Mouse (Mus musculus): ENCODE results near the gene Enc1. TPM values are rescaled to one million over a fixed set of nuclear protein-coding genes. Genes with fewer than 3 reads are reported as not detected.

The Enc1 gene
- polyA plus RNA-seq, 1 experiment from 2014 or later: 0.75 TPM

DNA sequence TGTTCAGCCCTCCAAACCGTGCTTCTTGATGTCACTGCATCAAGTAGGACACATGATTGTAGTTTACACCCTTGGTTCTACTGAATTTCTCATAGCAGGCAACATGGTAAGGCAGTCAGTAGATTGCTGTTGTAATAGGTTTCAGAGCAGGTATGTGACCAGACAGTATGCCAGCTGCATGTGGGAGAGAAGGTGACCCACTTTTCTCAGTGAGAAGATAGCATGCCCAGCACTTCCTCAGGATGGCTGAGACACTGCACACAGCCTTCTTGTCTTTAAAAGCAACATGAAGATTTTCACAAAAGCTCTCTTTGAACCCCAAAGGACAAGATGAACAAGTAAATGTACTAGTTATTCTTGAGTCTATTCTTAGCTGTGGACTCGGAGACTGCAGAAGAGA, 29.8 kb downstream of the Enc1 start:
- Histone ChIP-seq H3K4me1 (replicated peaks) (no peaks in the 10 kb centered on the region), H3K36me3 (no peaks in the 10 kb centered on the region), H3K9me3 (replicated peaks) (no peaks in the 10 kb centered on the region; the same call in 1 of the 2 replicates), H3K27ac (no peak overlapping the region), H3K9ac (no peak overlapping the region), H3K4me3 (replicated peaks) (no peak overlapping the region), H3K27me3 (no peaks in the 10 kb centered on the region), H3K4me2 (no peak overlapping the region)
- WGBS (ENCODE audit: insufficient replicate concordance): 42% methylated on average over 2 of the region's 2 CpGs
- no peak for DNase-seq
- ATAC-seq (ENCODE audit: low read depth): no peak

DNA sequence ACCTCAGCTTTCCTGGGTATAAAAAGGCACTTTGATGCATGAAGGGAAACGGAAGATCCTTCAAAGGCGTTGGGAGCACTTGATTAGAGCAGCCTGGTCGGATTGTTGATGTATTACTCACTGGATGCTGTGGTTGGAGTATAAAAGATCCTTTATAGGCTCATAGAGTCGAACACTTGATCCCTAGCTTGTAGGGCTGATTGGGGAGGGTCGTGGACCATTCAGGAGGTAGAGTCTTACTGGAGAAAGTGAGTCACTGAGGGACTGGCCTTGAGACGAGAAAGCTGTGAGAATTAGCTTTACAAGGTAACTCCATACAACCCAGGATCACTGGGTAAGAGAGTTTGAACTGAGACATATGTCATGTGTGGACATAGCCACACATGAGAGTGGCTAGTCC, 30.7 kb downstream of the Enc1 start:
- ATAC-seq (ENCODE audit: low read depth) (no peak), DNase-seq (no peak)
- Histone ChIP-seq H3K9me3 (replicated peaks) (no peaks in the 10 kb centered on the region; the same call in 1 of the 2 replicates), H3K36me3 (no peaks in the 10 kb centered on the region), H3K27ac (no peak overlapping the region), H3K4me3 (replicated peaks) (no peak overlapping the region), H3K4me2 (no peak overlapping the region), H3K27me3 (no peaks in the 10 kb centered on the region), H3K4me1 (replicated peaks) (no peaks in the 10 kb centered on the region), H3K9ac (no peak overlapping the region)
- 56% methylated on average over 6 of the region's 6 CpGs for WGBS (ENCODE audit: insufficient replicate concordance)

DNA sequence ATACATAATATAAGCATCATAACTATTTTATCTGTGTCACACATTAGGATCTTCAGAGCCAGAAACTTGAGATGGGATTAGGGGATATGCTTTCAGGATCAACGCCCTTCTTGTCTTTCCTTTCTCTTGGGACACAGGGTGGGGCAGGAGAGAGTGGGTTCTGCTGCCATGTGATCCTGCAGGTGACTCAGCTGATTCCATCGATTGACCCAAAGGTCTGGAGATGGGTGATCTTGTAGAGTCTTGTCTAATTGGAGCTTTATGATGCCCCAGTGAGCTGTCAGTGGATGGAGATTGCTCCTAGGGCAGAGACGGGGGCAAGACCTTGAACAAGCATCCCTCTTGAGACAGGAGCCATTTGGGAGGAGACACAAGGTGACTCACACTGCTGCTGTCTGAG, 33.9 kb downstream of the Enc1 start:
- ATAC-seq (ENCODE audit: low read depth): no peak
- no peak overlapping the region for H3K27ac ChIP-seq

DNA sequence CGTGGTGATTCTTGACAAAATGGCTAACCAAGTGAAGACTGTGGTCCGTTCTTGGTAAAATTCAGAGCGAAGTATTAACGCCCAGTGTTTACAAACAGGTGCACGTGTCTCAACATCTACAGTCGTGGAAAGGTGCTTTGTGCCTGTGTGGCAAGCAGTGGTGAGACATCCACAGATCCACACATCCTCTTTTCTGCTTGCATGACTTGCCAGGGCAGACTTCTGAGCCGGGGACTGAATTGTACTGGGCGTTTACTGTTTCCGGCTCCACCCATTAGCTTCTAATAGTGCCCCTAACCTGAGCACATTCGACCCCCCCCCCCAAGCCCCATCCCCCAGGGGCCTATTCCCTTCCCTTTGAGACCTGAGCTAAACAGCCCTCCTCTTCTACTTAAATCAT, 34.6 kb downstream of the Enc1 start:
- Histone ChIP-seq H3K4me2 (no peak overlapping the region), H3K4me3 (replicated peaks) (no peak overlapping the region), H3K27me3 (no peaks in the 10 kb centered on the region), H3K9me3 (replicated peaks) (no peaks in the 10 kb centered on the region), H3K4me1 (replicated peaks) (no peaks in the 10 kb centered on the region), H3K27ac (no peak overlapping the region), H3K36me3 (no peaks in the 10 kb centered on the region), H3K9ac (no peak overlapping the region)
- ATAC-seq (ENCODE audit: low read depth): no peak
- 53% methylated on average over 10 of the region's 10 CpGs for WGBS (ENCODE audit: insufficient replicate concordance)
- no peak for DNase-seq

More for the DNA sequence above, 33.9 kb downstream of the Enc1 start:
- no peak overlapping the region for H3K9ac ChIP-seq
- no peak overlapping the region for H3K4me3 ChIP-seq (replicated peaks)
- no peaks in the 10 kb centered on the region for H3K9me3 ChIP-seq (replicated peaks)
- H3K27me3 ChIP-seq: no peaks in the 10 kb centered on the region
- H3K36me3 ChIP-seq: no peaks in the 10 kb centered on the region
- WGBS (ENCODE audit: insufficient replicate concordance): 61% methylated on average over 3 of the region's 3 CpGs
- no peaks in the 10 kb centered on the region for H3K4me1 ChIP-seq (replicated peaks)
- H3K4me2 ChIP-seq: no peak overlapping the region
- DNase-seq: no peak

- Histone ChIP-seq H3K9me3 (replicated peaks) (no peaks in the 10 kb centered on the region), H3K4me2 (peak overlapping the region; percentile 15; the same call in 1 of the 2 replicates), H3K4me3 (replicated peaks) (no peak overlapping the region), H3K27ac (no peak overlapping the region), H3K36me3 (no peaks in the 10 kb centered on the region), H3K27me3 (peaks cover 19% of the 10 kb centered on the region), H3K9ac (no peak overlapping the region), H3K4me1 (replicated peaks) (no peaks in the 10 kb centered on the region)
- 31% methylated on average over 26 of the region's 26 CpGs for WGBS (ENCODE audit: insufficient replicate concordance)
- DNase-seq (no peak), ATAC-seq (ENCODE audit: low read depth) (no peak)
Measured at GRCm38 (mm10) chr13:97282051-97282910, 41.4 kb downstream of the Enc1 start.

DNA sequence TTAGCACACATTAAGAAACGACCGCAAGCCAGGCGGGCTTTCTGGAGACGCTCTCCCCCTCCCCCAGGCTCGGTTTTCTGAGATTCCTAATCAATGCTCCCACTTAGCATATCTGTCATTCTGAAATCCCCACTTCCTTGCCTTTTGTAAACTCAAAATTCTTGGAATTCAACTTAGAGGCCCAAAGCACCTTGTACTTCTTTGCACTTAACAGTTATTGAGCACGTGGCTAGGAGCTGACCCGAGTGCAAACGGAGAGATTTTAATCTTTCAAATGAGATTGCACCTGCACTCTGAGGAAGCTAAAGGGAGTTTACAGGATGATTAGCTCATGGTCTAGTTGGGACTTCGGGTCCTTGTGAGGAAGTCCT, 42.0 kb downstream of the Enc1 start:
- WGBS (ENCODE audit: insufficient replicate concordance): 14% methylated on average over 9 of the region's 9 CpGs
- H3K27ac ChIP-seq: no peak overlapping the region
- no peak for ATAC-seq (ENCODE audit: low read depth)
- H3K9me3 ChIP-seq (replicated peaks): no peaks in the 10 kb centered on the region
- no peaks in the 10 kb centered on the region for H3K36me3 ChIP-seq
- no peak overlapping the region for H3K4me2 ChIP-seq
- no peaks in the 10 kb centered on the region for H3K4me1 ChIP-seq (replicated peaks)
- H3K4me3 ChIP-seq (replicated peaks): no peak overlapping the region
- no peak for DNase-seq
- H3K9ac ChIP-seq: no peak overlapping the region
- peaks cover 19% of the 10 kb centered on the region for H3K27me3 ChIP-seq

DNA sequence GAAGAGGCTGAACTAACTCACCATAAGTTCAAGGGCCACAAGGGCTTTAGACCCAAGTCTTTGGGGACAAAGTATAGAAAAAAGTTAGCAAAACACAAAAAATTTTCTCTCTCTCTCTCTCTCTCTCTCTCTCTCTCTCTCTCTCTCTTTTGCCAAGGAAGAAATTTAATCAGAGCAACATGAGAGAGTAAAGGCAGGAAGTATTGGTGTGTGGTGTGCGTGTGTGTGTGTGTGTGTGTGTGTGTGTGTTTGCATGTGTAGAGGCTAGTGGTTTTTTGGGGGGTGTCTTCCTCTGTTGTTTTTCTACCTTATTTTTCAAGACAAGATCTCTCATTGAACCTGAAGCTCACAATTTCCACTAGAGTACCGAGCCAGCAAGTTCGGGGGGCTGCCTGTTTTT, 46.1 kb downstream of the Enc1 start:
- ATAC-seq (ENCODE audit: low read depth) (no peak), DNase-seq (no peak)
- H3K4me3 ChIP-seq (replicated peaks): no peak overlapping the region
- no peak overlapping the region for H3K27ac ChIP-seq
- H3K9ac ChIP-seq: no peak overlapping the region
- peaks cover 16% of the 10 kb centered on the region for H3K27me3 ChIP-seq
- H3K9me3 ChIP-seq (replicated peaks): no peaks in the 10 kb centered on the region
- WGBS (ENCODE audit: insufficient replicate concordance): 63% methylated on average over 3 of the region's 3 CpGs
- no peak overlapping the region for H3K4me2 ChIP-seq
- no peaks in the 10 kb centered on the region for H3K36me3 ChIP-seq
- peaks cover 5% of the 10 kb centered on the region for H3K4me1 ChIP-seq (replicated peaks)

DNA sequence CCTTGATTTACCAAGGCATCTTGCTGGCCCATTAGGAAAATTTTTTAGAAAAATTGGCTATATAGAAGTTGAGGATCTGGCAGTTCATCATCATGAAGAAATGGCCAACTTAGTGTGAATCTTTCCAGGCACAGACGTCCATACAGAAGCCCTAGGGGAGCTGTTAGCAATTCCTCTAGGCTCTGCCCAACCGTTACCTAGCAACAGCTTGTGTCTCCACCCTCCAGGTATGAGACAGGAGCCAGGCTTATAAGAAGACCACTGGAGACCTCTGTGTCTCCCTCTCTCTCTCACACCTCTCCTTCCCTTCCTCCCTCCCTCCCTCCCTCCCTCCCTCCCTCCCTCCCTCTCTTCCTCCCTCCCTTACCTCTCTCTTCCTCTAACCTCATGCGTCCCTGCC, 49.8 kb downstream of the Enc1 start:
- 42% methylated on average over 2 of the region's 3 CpGs for WGBS (ENCODE audit: insufficient replicate concordance)

DNA sequence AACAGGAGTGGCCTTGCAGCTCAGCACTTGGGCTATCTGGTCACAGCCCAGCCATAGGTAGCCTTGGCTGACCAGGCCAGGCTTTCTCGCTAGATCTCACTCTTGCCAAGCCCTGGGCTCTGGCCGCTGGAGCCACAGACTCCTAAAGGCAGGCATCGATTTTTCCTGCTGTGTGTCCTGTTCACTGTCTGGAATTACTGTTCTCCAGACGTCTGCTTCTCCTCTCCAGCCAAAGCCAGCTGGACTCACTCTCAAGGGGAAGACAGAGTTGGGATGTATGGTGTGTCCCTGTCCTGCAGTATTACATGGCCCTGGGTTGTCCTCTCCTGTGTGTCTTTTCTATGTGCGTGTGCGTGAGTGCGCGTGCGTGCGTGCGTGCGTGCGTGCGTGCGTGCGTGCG, 50.4 kb downstream of the Enc1 start:
- Histone ChIP-seq H3K4me2 (no peak overlapping the region), H3K27ac (no peak overlapping the region), H3K36me3 (no peaks in the 10 kb centered on the region), H3K4me3 (replicated peaks) (no peak overlapping the region), H3K4me1 (replicated peaks) (peaks cover 10% of the 10 kb centered on the region), H3K9ac (no peak overlapping the region), H3K9me3 (replicated peaks) (no peaks in the 10 kb centered on the region), H3K27me3 (no peaks in the 10 kb centered on the region)
- ATAC-seq (ENCODE audit: low read depth) (no peak), DNase-seq (no peak)
- WGBS (ENCODE audit: insufficient replicate concordance): 72% methylated on average over 17 of the region's 17 CpGs

More for the DNA sequence above, 49.8 kb downstream of the Enc1 start:
- Histone ChIP-seq H3K4me2 (no peak overlapping the region), H3K9ac (no peak overlapping the region), H3K27me3 (no peaks in the 10 kb centered on the region), H3K27ac (no peak overlapping the region), H3K9me3 (replicated peaks) (no peaks in the 10 kb centered on the region), H3K4me3 (replicated peaks) (no peak overlapping the region), H3K36me3 (no peaks in the 10 kb centered on the region), H3K4me1 (replicated peaks) (peaks cover 9% of the 10 kb centered on the region)
- ATAC-seq (ENCODE audit: low read depth): no peak
- no peak for DNase-seq

- no peaks in the 10 kb centered on the region for H3K27me3 ChIP-seq
- H3K9me3 ChIP-seq (replicated peaks): no peaks in the 10 kb centered on the region
- H3K4me3 ChIP-seq (replicated peaks): no peak overlapping the region
- H3K4me1 ChIP-seq (replicated peaks): peaks cover 10% of the 10 kb centered on the region
- no peak overlapping the region for H3K4me2 ChIP-seq
- no peak overlapping the region for H3K27ac ChIP-seq
- H3K36me3 ChIP-seq: no peaks in the 10 kb centered on the region
- no peak for DNase-seq
- no peak overlapping the region for H3K9ac ChIP-seq
- ATAC-seq (ENCODE audit: low read depth): no peak
- WGBS (ENCODE audit: insufficient replicate concordance): 76% methylated on average over 8 of the region's 8 CpGs
Measured at GRCm38 (mm10) chr13:97292026-97292425, 51.1 kb downstream of the Enc1 start.

- Histone ChIP-seq H3K4me2 (no peak overlapping the region), H3K27me3 (no peaks in the 10 kb centered on the region), H3K9me3 (replicated peaks) (no peaks in the 10 kb centered on the region), H3K9ac (no peak overlapping the region), H3K4me3 (replicated peaks) (no peak overlapping the region), H3K4me1 (replicated peaks) (peaks cover 10% of the 10 kb centered on the region), H3K27ac (no peak overlapping the region), H3K36me3 (no peaks in the 10 kb centered on the region)
- 44% methylated on average over 12 of the region's 12 CpGs for WGBS (ENCODE audit: insufficient replicate concordance)
- DNase-seq (no peak), ATAC-seq (ENCODE audit: low read depth) (no peak)
Measured at GRCm38 (mm10) chr13:97292451-97293245, 51.7 kb downstream of the Enc1 start.
